Comparison of ENCODE assay signal across 8 mouse cellular contexts in genomic region chr4:138319508-138319907, GRCm38 (mm10). TPM values are rescaled to one million over a fixed set of nuclear protein-coding genes. Genes with fewer than 3 reads are reported as not detected.
DNase-seq lines count a peak whose midpoint lies in the region; ATAC-seq and TF ChIP-seq lines count a peak whose summit lies in the region.

No protein-coding gene starts in this region.

- ATAC-seq in granulocyte monocyte progenitor cell, adult 5-6 weeks (replicated peaks; ENCODE audit: poor library complexity, severe bottlenecking), result peak; percentile 75
- ATAC-seq in liver, embryonic 13.5 days (ENCODE audit: low read depth), result no peak; the same call in 1 of the 2 replicates

- DNase-seq in B cell, adult 2 months, result peak; percentile 89 to 90
- peak; percentile 83 to 96 for DNase-seq in adrenal gland, adult (ENCODE audit: inconsistent age in 2 of 2, low spot score in 1 of 2)
- DNase-seq in kidney, postnatal 14 days, result peak; percentile 89
- DNase-seq in liver, embryonic 13.5 days, result peak; percentile 66
- peak; percentile 87 for DNase-seq in ovary, postnatal 14 days (ENCODE audit: low spot score)
- peak; percentile 85 for DNase-seq in thymus, postnatal 0 days (ENCODE audit: low spot score)

- H3K9ac ChIP-seq in liver, embryonic 13.5 days, result no peak overlapping the region

- H3K36me3 ChIP-seq in liver, embryonic 13.5 days, result peaks cover 35% of the 10 kb centered on the region

- H3K9me3 ChIP-seq in liver, embryonic 13.5 days (replicated peaks), result no peaks in the 10 kb centered on the region

- H3K4me3 ChIP-seq in cortical plate, adult 2 months (ENCODE audit: insufficient read depth, low read length), result no peak overlapping the region
- no peak overlapping the region for H3K4me3 ChIP-seq in liver, embryonic 13.5 days (replicated peaks)

- peaks cover 14% of the 10 kb centered on the region for H3K4me1 ChIP-seq in cortical plate, adult 2 months (ENCODE audit: control insufficient read depth, insufficient read depth, low read length)
- peaks cover 20% of the 10 kb centered on the region for H3K4me1 ChIP-seq in liver, embryonic 13.5 days (replicated peaks)

- 26% methylated on average over 10 of the region's 10 CpGs for WGBS in liver, embryonic 13.5 days (ENCODE audit: insufficient replicate concordance)

- no peaks in the 10 kb centered on the region for H3K27me3 ChIP-seq in liver, embryonic 13.5 days

- TF ChIP-seq POLR2A in cortical plate, adult 2 months (IDR thresholded peaks at IDR 0.05; ENCODE audit: extremely low read depth, insufficient read depth, low read length), result no peak

- H3K27ac ChIP-seq in cortical plate, adult 2 months (ENCODE audit: insufficient read depth, low read length), result no peak overlapping the region
- H3K27ac ChIP-seq in liver, embryonic 13.5 days, result no peak overlapping the region

- H3K4me2 ChIP-seq in liver, embryonic 13.5 days, result no peak overlapping the region

- TF ChIP-seq CTCF in cortical plate, adult 2 months (IDR thresholded peaks at IDR 0.05; ENCODE audit: extremely low read depth, insufficient read depth, low read length), result peak; percentile 100

RNA-seq across cellular contexts. Expression of gene Pink1, which starts 6.6 kb away (rescaled TPM):
- polyA plus RNA-seq in cortical plate, adult 2 months (2012; rRNA removed), result 411 and 422 TPM in 2 replicates
- 30.2 and 30.9 TPM in 2 replicates for total RNA-seq in granulocyte monocyte progenitor cell, adult 5-6 weeks (2014; fragmentation: Nextera tagmentation)
- total RNA-seq in granulocyte monocyte progenitor cell, adult 5-6 weeks (2017), result 29.9 and 40.8 TPM in 2 replicates
- 25.7 and 26.7 TPM in 2 replicates for polyA plus RNA-seq in liver, embryonic 13.5 days (2015; fragmentation: Nextera tagmentation; extraction: Ambion mirVana)
- polyA plus RNA-seq in thymus, postnatal 0 days (2015; fragmentation: Nextera tagmentation; extraction: Ambion mirVana), result 74.3 and 98.4 TPM in 2 replicates

RNA-seq across cellular contexts. Expression of gene Ddost, which starts 15.0 kb away (rescaled TPM):
- polyA plus RNA-seq in cortical plate, adult 2 months (2012; rRNA removed), result 96.7 and 99.4 TPM in 2 replicates
- 318 and 319 TPM in 2 replicates for total RNA-seq in granulocyte monocyte progenitor cell, adult 5-6 weeks (2014; fragmentation: Nextera tagmentation)
- 238 and 289 TPM in 2 replicates for total RNA-seq in granulocyte monocyte progenitor cell, adult 5-6 weeks (2017)
- 173 and 182 TPM in 2 replicates for polyA plus RNA-seq in liver, embryonic 13.5 days (2015; fragmentation: Nextera tagmentation; extraction: Ambion mirVana)
- 196 and 200 TPM in 2 replicates for polyA plus RNA-seq in thymus, postnatal 0 days (2015; fragmentation: Nextera tagmentation; extraction: Ambion mirVana)

RNA-seq across cellular contexts. Expression of gene Cda, which starts 48.3 kb away (rescaled TPM):
- polyA plus RNA-seq in cortical plate, adult 2 months (2012; rRNA removed), result 2.9 and 3.7 TPM in 2 replicates
- not detected in 2 replicates for total RNA-seq in granulocyte monocyte progenitor cell, adult 5-6 weeks (2014; fragmentation: Nextera tagmentation)
- total RNA-seq in granulocyte monocyte progenitor cell, adult 5-6 weeks (2017), result not detected in 2 replicates
- 4.7 and 5.2 TPM in 2 replicates for polyA plus RNA-seq in liver, embryonic 13.5 days (2015; fragmentation: Nextera tagmentation; extraction: Ambion mirVana)
- 0.36 and 0.55 TPM in 2 replicates for polyA plus RNA-seq in thymus, postnatal 0 days (2015; fragmentation: Nextera tagmentation; extraction: Ambion mirVana)
